Mouse (Mus musculus) heart, postnatal 0 days (tissue): ENCODE data around the gene Plp2. TPM values are rescaled to one million over a fixed set of nuclear protein-coding genes. Genes with fewer than 3 reads are reported as not detected.

Experiments used
- ATAC-seq: fragments of 200-750 bp; cut with Nextera tagmentation; 2 replicates; pipeline ENCODE4 v1.8.0; 2017; ENCODE audit warnings: low read depth, moderate number of reproducible peaks, moderate library complexity; ENCODE audit not compliant: insufficient read depth
- DNase-seq: peaks from one replicate; pipeline ENCODE4 v3.0.0-alpha.2; 2016; ENCODE audit warnings: low spot score
- H3K27ac ChIP-seq: fragments of 300-500 bp; sonication (generic); 2 replicates; pipeline ENCODE4 v1.5.1; 2014; ENCODE audit warnings: low read depth, mild to moderate bottlenecking
- H3K27me3 ChIP-seq: fragments of 300-500 bp; sonication (generic); 2 replicates; pipeline ENCODE4 v1.6.1; 2014; ENCODE audit warnings: low read length, mixed read lengths; ENCODE audit not compliant: control insufficient read depth, insufficient read depth
- H3K36me3 ChIP-seq: fragments of 300-500 bp; sonication (generic); replicated peaks from 2 replicates; pipeline ENCODE4 v1.6.1; 2014; ENCODE audit warnings: low read length, mixed read lengths; ENCODE audit not compliant: control insufficient read depth, insufficient read depth
- H3K4me1 ChIP-seq: fragments of 300-500 bp; sonication (generic); 2 replicates; pipeline ENCODE4 v1.6.1; 2014; ENCODE audit warnings: antibody characterized with exemption; ENCODE audit not compliant: control insufficient read depth, insufficient read depth
- H3K4me2 ChIP-seq: fragments of 300-500 bp; sonication (generic); 2 replicates; pipeline ENCODE4 v1.6.1; 2014; ENCODE audit warnings: low read depth, mild to moderate bottlenecking, low read length, moderate library complexity
- H3K4me3 ChIP-seq: fragments of 300-500 bp; sonication (generic); 2 replicates; pipeline ENCODE4 v1.5.1; 2014; ENCODE audit warnings: low read depth, low read length
- H3K9ac ChIP-seq: fragments of 300-500 bp; sonication (generic); replicated peaks from 2 replicates; pipeline ENCODE4 v1.6.1; 2014; ENCODE audit warnings: low read depth, low read length, mixed read lengths
- H3K9me3 ChIP-seq: fragments of 300-500 bp; sonication (generic); replicated peaks from 2 replicates; pipeline ENCODE4 v1.6.1; 2016; ENCODE audit warnings: low read length; ENCODE audit not compliant: control insufficient read depth
- CTCF ChIP-seq: IDR thresholded peaks from 2 replicates; pipeline ENCODE4 v1.5.1; 2016; ENCODE audit warnings: antibody characterized with exemption, control low read depth, low read depth
- EP300 ChIP-seq: IDR thresholded peaks from 2 replicates; pipeline ENCODE4 v1.6.1; 2016; ENCODE audit warnings: antibody characterized with exemption, low read depth
- WGBS: fragments of 180-500 bp; shearing (Covaris S2); extraction: QIAGEN DNeasy Blood & Tissue Kit; methylation state at CpG from one replicate; pipeline ENCODE4 v1.1.7; 2014; 5-methylcytosine and 5-hydroxymethylcytosine counted together
- polyA plus RNA-seq: library from polyadenylated mRNA; unstranded; fragments of >200 nt; fragmentation: Nextera tagmentation; extraction: Ambion mirVana; gene quantifications from 2 replicates; pipeline ENCODE4 v1.2.1, GENCODE M21; 2015
- total RNA-seq: library from RNA; depleted of rRNA; stranded (reverse); fragments of >200 nt; gene quantifications from 2 replicates; pipeline ENCODE4 v1.2.3, GENCODE M21; 2014; ENCODE audit warnings: low replicate concordance

Gene Plp2
- total and polyA plus RNA-seq, 2 experiments from 2014 or later: 91.1 to 134 TPM

GRCm38 (mm10) chrX:7658785-7659589 lies 12.2 kb downstream of the Plp2 start:
- 54% methylated on average over 11 of the region's 11 CpGs for WGBS
- ATAC-seq: peak; percentile 36; the same call in 1 of the 2 replicates
- DNase-seq: no peak
- TF ChIP-seq EP300 (no peak), CTCF (no peak)
- no peak overlapping the region for H3K9ac ChIP-seq
- H3K27ac ChIP-seq: peak overlapping the region; percentile 84
- H3K27me3 ChIP-seq: no peaks in the 10 kb centered on the region
- 0 out of 2 replicates have a peak, but pooled peaks cover 7% of the 10 kb centered on the region for H3K36me3 ChIP-seq
- peak overlapping the region; percentile 71 for H3K4me2 ChIP-seq
- peaks cover 11% of the 10 kb centered on the region for H3K4me1 ChIP-seq
- peak overlapping the region; percentile 62; the same call in 1 of the 2 replicates for H3K4me3 ChIP-seq
- no peaks in the 10 kb centered on the region for H3K9me3 ChIP-seq

- no peaks in the 10 kb centered on the region for H3K27me3 ChIP-seq
- peak overlapping the region; percentile 84 for H3K27ac ChIP-seq
- no peaks in the 10 kb centered on the region for H3K36me3 ChIP-seq
- H3K4me2 ChIP-seq: peak overlapping the region; percentile 71
- WGBS: 17% methylated on average over 12 of the region's 15 CpGs
- ATAC-seq: peak; percentile 42
- H3K4me3 ChIP-seq: peak overlapping the region; percentile 62
- H3K9ac ChIP-seq: peak overlapping the region; percentile 12
- peaks cover 11% of the 10 kb centered on the region for H3K4me1 ChIP-seq
- H3K9me3 ChIP-seq: no peaks in the 10 kb centered on the region
- TF ChIP-seq CTCF (no peak), EP300 (no peak)
- DNase-seq: no peak
Measured at GRCm38 (mm10) chrX:7658031-7658784, 13.0 kb downstream of the Plp2 start.

- no peaks in the 10 kb centered on the region for H3K27me3 ChIP-seq
- WGBS: 15% methylated on average over 26 of the region's 26 CpGs
Measured at GRCm38 (mm10) chrX:7657221-7657639, 14.0 kb downstream of the Plp2 start, which contains the start of gene Prickle3. Gene Prickle3, plus strand, starts transcription at chrX:7657260.

GRCm38 (mm10) chrX:7648671-7649304 lies 22.4 kb downstream of the Plp2 start:
- H3K27me3 ChIP-seq: no peaks in the 10 kb centered on the region
- ATAC-seq (peak; percentile 97), DNase-seq (peak; percentile 95)
- 26% methylated on average over 25 of the region's 25 CpGs for WGBS
- peak overlapping the region; percentile 55 for H3K4me3 ChIP-seq
- H3K4me2 ChIP-seq: peak overlapping the region; percentile 72
- H3K9me3 ChIP-seq: no peaks in the 10 kb centered on the region
- no peaks in the 10 kb centered on the region for H3K36me3 ChIP-seq
- peak overlapping the region; percentile 86 for H3K27ac ChIP-seq
- TF ChIP-seq EP300 (peak; percentile 17; the same call in 1 of the 2 replicates), CTCF (peak; percentile 30)
- peak overlapping the region; percentile 58 for H3K9ac ChIP-seq
- no peaks in the 10 kb centered on the region for H3K4me1 ChIP-seq

More at GRCm38 (mm10) chrX:7657221-7657639, 14.0 kb downstream of the Plp2 start, which contains the start of gene Prickle3:
- TF ChIP-seq EP300 (no peak), CTCF (no peak)
- DNase-seq (peak; percentile 62), ATAC-seq (peak; percentile 84)
- no peaks in the 10 kb centered on the region for H3K36me3 ChIP-seq
- H3K4me1 ChIP-seq: peaks cover 11% of the 10 kb centered on the region
- H3K9ac ChIP-seq: peak within 1 kb of the TSS; percentile 63
- peak within 1 kb of the TSS; percentile 62 for H3K4me3 ChIP-seq
- peak within 1 kb of the TSS; percentile 71 for H3K4me2 ChIP-seq
- H3K27ac ChIP-seq: peak within 1 kb of the TSS; percentile 84
- no peaks in the 10 kb centered on the region for H3K9me3 ChIP-seq

- no peak overlapping the region for H3K27ac ChIP-seq
- no peaks in the 10 kb centered on the region for H3K36me3 ChIP-seq
- ATAC-seq (no peak), DNase-seq (peak; percentile 14)
- no peaks in the 10 kb centered on the region for H3K9me3 ChIP-seq
- no peak overlapping the region for H3K4me2 ChIP-seq
- no peaks in the 10 kb centered on the region for H3K27me3 ChIP-seq
- H3K4me3 ChIP-seq: no peak overlapping the region
- H3K9ac ChIP-seq: no peak overlapping the region
- TF ChIP-seq CTCF: peak; percentile 54
- no peak for TF ChIP-seq EP300
- WGBS: 13% methylated on average over 5 of the region's 5 CpGs
- H3K4me1 ChIP-seq: no peaks in the 10 kb centered on the region
Measured at GRCm38 (mm10) chrX:7645349-7645748, 25.8 kb downstream of the Plp2 start.
